Mouse (Mus musculus) testis, postnatal 14 days (tissue): ENCODE measurements around the gene G6pc3.
A peak's percentile ranks its signal among the peaks of the same experiment; 100 is the strongest.

Experiments
- DNase-seq: peaks from one replicate; pipeline ENCODE4 v3.0.0; 2021; ENCODE audit warnings: low spot score

G6pc3 gene

GRCm38 (mm10) chr11:102188980-102189379 lies 440 bp upstream of the G6pc3 start:
- no peak for DNase-seq

GRCm38 (mm10) chr11:102190848-102191247 lies 1.4 kb downstream of the G6pc3 start:
- DNase-seq: no peak

GRCm38 (mm10) chr11:102193657-102194440 lies 4.4 kb downstream of the G6pc3 start:
- DNase-seq: no peak

GRCm38 (mm10) chr11:102196018-102196797 lies 6.8 kb downstream of the G6pc3 start:
- DNase-seq: no peak

GRCm38 (mm10) chr11:102198245-102198644 lies 8.8 kb downstream of the G6pc3 start:
- no peak for DNase-seq

- DNase-seq: no peak
Measured at GRCm38 (mm10) chr11:102199856-102200255, 10.4 kb downstream of the G6pc3 start.

GRCm38 (mm10) chr11:102201408-102201821 lies 12.0 kb downstream of the G6pc3 start:
- DNase-seq: no peak

- no peak for DNase-seq
Measured at GRCm38 (mm10) chr11:102206481-102206880, 17.1 kb downstream of the G6pc3 start.

GRCm38 (mm10) chr11:102207825-102208777 lies 18.7 kb downstream of the G6pc3 start:
- no peak for DNase-seq

- DNase-seq: no peak
Measured at GRCm38 (mm10) chr11:102208846-102209245, 19.4 kb downstream of the G6pc3 start.

- DNase-seq: no peak
Measured at GRCm38 (mm10) chr11:102209742-102210141, 20.3 kb downstream of the G6pc3 start.

GRCm38 (mm10) chr11:102210185-102210584 lies 20.8 kb downstream of the G6pc3 start:
- DNase-seq: no peak

GRCm38 (mm10) chr11:102211011-102211410 lies 21.6 kb downstream of the G6pc3 start:
- no peak for DNase-seq

GRCm38 (mm10) chr11:102211936-102212341 lies 22.5 kb downstream of the G6pc3 start:
- no peak for DNase-seq

- DNase-seq: peak; percentile 60
Measured at GRCm38 (mm10) chr11:102214430-102215156, 25.2 kb downstream of the G6pc3 start.

- DNase-seq: no peak
Measured at GRCm38 (mm10) chr11:102215511-102215910, 26.1 kb downstream of the G6pc3 start.

GRCm38 (mm10) chr11:102216056-102216885 lies 26.9 kb downstream of the G6pc3 start:
- DNase-seq: no peak

- no peak for DNase-seq
Measured at GRCm38 (mm10) chr11:102216886-102217240, 27.4 kb downstream of the G6pc3 start.

GRCm38 (mm10) chr11:102217396-102217795 lies 28.0 kb downstream of the G6pc3 start:
- DNase-seq: no peak

- DNase-seq: no peak
Measured at GRCm38 (mm10) chr11:102217876-102218430, 28.5 kb downstream of the G6pc3 start.
